Mouse (Mus musculus): ENCODE measurements around the gene Acer3. TPM values are rescaled to one million over a fixed set of nuclear protein-coding genes. Genes with fewer than 3 reads are reported as not detected.
A peak's percentile ranks its signal among the peaks of the same experiment; 100 is the strongest.

The Acer3 gene
- polyA plus RNA-seq, 1 experiment from 2014 or later = 20.7 TPM

DNA sequence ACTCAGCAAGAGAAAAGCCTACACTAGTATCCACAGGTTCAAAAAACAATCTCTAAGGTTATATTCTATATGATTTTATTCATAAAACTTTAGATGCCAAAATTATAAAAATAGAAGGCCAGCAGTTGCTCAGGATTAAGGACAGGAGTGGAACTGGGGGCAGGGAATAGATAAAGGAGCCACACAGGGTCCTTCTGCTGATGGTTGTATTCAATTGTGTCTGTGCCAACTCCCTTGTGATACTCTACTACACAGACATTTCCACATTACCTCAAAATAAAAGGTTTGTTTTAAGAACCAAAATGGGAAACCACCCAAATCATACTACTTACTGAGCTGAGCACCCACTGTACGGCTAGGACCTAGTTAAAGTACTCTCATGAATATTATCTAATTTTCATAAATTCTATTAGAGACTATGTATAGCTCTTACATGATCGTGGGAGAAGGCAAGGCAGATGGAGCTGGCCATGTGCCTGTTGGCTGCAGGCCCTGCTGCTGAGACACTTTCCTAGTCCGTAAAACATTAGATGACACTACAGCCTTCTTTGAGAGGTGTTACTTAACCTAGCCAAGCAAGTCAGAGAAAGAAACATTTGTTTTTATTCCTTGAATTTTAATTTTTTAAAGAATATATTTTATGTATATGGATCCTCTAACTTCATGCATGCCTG is 84.2 kb downstream of the Acer3 start:
- H3K27ac ChIP-seq (replicated peaks) = no peak overlapping the region
- no peak overlapping the region for H3K9ac ChIP-seq
- H3K4me3 ChIP-seq = no peak overlapping the region
- ATAC-seq (ENCODE audit: low read depth) = no peak
- H3K4me2 ChIP-seq = no peak overlapping the region
- no peaks in the 10 kb centered on the region for H3K27me3 ChIP-seq
- H3K9me3 ChIP-seq = no peaks in the 10 kb centered on the region
- no peaks in the 10 kb centered on the region for H3K4me1 ChIP-seq (replicated peaks)
- H3K36me3 ChIP-seq = no peaks in the 10 kb centered on the region
- 86% methylated on average over 3 of the region's 3 CpGs for WGBS

DNA sequence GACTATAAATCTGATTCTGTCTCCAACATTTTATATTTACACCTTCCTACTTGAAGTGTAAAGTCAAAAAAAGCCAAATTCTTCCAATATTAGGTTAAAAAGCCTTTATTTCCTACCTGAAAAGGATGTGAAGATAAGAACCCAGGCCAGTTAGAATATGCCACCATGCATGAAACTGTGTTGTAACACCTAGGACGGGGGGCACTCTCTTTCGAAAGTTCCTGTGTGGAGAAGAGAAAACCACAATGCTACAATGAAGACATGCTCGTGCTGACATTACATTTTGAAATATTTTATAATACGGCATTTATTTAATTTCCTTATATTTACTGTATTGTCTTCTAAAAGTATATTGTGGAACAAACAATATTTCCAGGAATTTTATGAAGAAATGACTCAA is 97.2 kb downstream of the Acer3 start:
- no peaks in the 10 kb centered on the region for H3K9me3 ChIP-seq
- H3K4me3 ChIP-seq = no peak overlapping the region
- WGBS = 94% methylated on average over 4 of the region's 4 CpGs
- no peak overlapping the region for H3K27ac ChIP-seq (replicated peaks)
- no peak overlapping the region for H3K9ac ChIP-seq
- H3K4me1 ChIP-seq (replicated peaks) = no peaks in the 10 kb centered on the region
- no peak overlapping the region for H3K4me2 ChIP-seq
- ATAC-seq (ENCODE audit: low read depth) = no peak
- H3K27me3 ChIP-seq = no peaks in the 10 kb centered on the region
- peaks cover 7% of the 10 kb centered on the region; the same call in 1 of the 2 replicates for H3K36me3 ChIP-seq

DNA sequence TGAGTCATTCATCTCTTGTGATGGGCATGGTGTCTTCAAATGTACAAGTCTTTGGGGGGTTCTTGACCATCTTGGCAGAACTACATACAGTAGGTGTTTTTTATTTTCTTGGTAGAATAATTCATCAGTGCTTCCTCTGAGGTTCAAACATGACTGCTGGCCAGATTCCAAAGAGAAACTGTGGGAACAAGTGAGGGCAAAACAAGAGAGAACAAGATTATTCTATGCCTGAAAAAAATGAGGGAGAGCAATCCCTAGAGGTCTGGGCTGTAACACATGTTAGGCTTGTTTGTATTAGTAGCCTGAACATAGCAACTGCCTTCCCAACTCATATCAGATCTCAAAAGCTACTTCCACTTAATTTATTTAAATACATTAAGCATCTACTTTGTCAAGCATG is 104.3 kb downstream of the Acer3 start:
- Histone ChIP-seq H3K27ac (replicated peaks) (no peak overlapping the region), H3K4me1 (replicated peaks) (0 out of 2 replicates have a peak, but pooled peaks cover 6% of the 10 kb centered on the region), H3K9me3 (no peaks in the 10 kb centered on the region), H3K27me3 (no peaks in the 10 kb centered on the region), H3K36me3 (peaks cover 3% of the 10 kb centered on the region; the same call in 1 of the 2 replicates), H3K9ac (no peak overlapping the region), H3K4me2 (no peak overlapping the region), H3K4me3 (no peak overlapping the region)
- no peak for ATAC-seq (ENCODE audit: low read depth)

DNA sequence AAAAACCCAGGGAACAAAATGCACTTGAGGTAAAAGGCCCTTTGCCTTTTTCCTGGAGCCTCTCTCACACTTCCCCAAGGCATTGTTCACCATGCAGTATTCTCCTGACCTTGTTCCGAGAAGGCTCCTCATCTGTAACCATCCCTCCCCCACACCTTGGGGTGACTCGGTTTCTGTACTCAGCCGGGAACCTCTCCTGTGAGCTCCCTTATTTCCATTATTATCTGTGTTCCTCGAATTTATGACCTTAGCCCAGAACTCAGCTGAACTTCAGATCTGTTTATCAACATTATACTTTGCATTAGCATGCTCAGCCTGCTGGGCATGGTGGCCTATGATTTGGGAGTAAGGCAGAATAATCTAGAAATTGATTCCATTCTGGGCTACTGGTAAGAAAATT is 118.1 kb downstream of the Acer3 start:
- Histone ChIP-seq H3K36me3 (no peaks in the 10 kb centered on the region), H3K9ac (no peak overlapping the region), H3K27me3 (no peaks in the 10 kb centered on the region), H3K4me2 (no peak overlapping the region), H3K9me3 (no peaks in the 10 kb centered on the region), H3K27ac (replicated peaks) (no peak overlapping the region), H3K4me3 (no peak overlapping the region), H3K4me1 (replicated peaks) (no peaks in the 10 kb centered on the region)
- WGBS = 78% methylated on average over 4 of the region's 4 CpGs
- ATAC-seq (ENCODE audit: low read depth) = no peak

DNA sequence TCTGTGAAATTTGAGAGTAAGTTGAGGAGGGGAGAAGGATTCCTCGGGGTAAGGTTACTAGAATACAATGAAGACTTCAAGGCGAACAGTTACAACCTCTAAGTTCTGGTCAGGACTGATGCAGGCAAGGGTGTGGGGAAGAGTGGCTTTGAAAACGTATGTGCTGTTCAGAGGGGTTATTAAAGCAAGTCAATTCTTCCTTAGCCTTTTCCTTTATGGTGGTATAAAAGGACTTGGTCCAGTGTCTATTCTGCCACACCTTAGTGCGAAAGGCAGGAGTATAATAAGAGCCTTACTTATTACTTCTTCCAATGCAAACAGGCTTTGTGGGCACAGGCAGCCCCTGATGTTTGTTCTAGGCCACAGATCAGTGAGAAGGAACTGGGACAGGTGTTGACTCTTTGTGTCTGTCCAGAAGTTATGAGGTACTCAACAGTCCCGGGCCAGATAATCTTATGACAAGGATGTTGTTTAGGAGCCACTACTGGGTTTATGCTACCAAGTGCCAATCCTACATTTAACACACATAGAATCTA is 119.4 kb downstream of the Acer3 start:
- Histone ChIP-seq H3K9me3 (no peaks in the 10 kb centered on the region), H3K27me3 (peaks cover 6% of the 10 kb centered on the region), H3K4me3 (no peak overlapping the region), H3K36me3 (no peaks in the 10 kb centered on the region), H3K4me2 (no peak overlapping the region), H3K4me1 (replicated peaks) (no peaks in the 10 kb centered on the region), H3K27ac (replicated peaks) (no peak overlapping the region), H3K9ac (no peak overlapping the region)
- 78% methylated on average over 5 of the region's 5 CpGs for WGBS
- no peak for ATAC-seq (ENCODE audit: low read depth)

DNA sequence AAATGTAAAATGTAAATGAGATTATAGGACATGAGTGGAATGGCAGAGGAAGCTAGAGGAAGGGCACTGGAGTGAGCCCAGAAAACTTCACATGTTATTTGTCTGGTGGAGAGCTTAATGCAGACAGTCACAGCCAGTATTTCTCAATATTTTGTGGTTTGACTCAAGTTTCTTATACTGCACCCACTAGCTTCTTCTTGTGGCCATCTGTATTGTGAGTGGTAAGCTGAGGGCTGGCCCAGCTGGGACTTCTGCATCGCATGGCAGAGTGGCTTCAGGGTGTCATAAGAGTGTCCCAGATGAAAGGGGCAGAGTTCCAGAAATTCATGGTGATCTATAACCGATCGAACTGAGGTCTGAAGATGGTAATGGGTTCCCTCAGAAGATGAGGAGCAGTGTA is 120.6 kb downstream of the Acer3 start:
- H3K9ac ChIP-seq = no peak overlapping the region
- no peaks in the 10 kb centered on the region for H3K9me3 ChIP-seq
- no peak overlapping the region for H3K27ac ChIP-seq (replicated peaks)
- H3K4me3 ChIP-seq = no peak overlapping the region
- H3K36me3 ChIP-seq = no peaks in the 10 kb centered on the region
- ATAC-seq (ENCODE audit: low read depth) = no peak
- no peak overlapping the region for H3K4me2 ChIP-seq
- 92% methylated on average over 3 of the region's 3 CpGs for WGBS
- H3K4me1 ChIP-seq (replicated peaks) = no peaks in the 10 kb centered on the region
- H3K27me3 ChIP-seq = peaks cover 17% of the 10 kb centered on the region

GRCm38 (mm10) chr7:98199381-98199780 is 121.6 kb downstream of the Acer3 start, which contains the start of gene B3gnt6:
TSS of gene B3gnt6 (minus strand) at chr7:98199481.
- Histone ChIP-seq H3K4me1 (replicated peaks) (peaks cover 2% of the 10 kb centered on the region), H3K4me3 (no peak within 1 kb of the TSS), H3K9ac (no peak within 1 kb of the TSS), H3K27ac (replicated peaks) (no peak within 1 kb of the TSS), H3K27me3 (peaks cover 28% of the 10 kb centered on the region), H3K9me3 (no peaks in the 10 kb centered on the region), H3K36me3 (no peaks in the 10 kb centered on the region), H3K4me2 (no peak within 1 kb of the TSS)
- 90% methylated on average over 4 of the region's 4 CpGs for WGBS
- ATAC-seq (ENCODE audit: low read depth) = no peak

GRCm38 (mm10) chr7:98195151-98195801 is 125.7 kb downstream of the Acer3 start:
- Histone ChIP-seq H3K4me1 (replicated peaks) (peaks cover 15% of the 10 kb centered on the region), H3K4me2 (no peak overlapping the region), H3K9ac (no peak overlapping the region), H3K36me3 (no peaks in the 10 kb centered on the region), H3K27ac (replicated peaks) (no peak overlapping the region), H3K4me3 (no peak overlapping the region), H3K27me3 (peaks cover 61% of the 10 kb centered on the region), H3K9me3 (no peaks in the 10 kb centered on the region)
- WGBS = 54% methylated on average over 10 of the region's 10 CpGs
- no peak for ATAC-seq (ENCODE audit: low read depth)

DNA sequence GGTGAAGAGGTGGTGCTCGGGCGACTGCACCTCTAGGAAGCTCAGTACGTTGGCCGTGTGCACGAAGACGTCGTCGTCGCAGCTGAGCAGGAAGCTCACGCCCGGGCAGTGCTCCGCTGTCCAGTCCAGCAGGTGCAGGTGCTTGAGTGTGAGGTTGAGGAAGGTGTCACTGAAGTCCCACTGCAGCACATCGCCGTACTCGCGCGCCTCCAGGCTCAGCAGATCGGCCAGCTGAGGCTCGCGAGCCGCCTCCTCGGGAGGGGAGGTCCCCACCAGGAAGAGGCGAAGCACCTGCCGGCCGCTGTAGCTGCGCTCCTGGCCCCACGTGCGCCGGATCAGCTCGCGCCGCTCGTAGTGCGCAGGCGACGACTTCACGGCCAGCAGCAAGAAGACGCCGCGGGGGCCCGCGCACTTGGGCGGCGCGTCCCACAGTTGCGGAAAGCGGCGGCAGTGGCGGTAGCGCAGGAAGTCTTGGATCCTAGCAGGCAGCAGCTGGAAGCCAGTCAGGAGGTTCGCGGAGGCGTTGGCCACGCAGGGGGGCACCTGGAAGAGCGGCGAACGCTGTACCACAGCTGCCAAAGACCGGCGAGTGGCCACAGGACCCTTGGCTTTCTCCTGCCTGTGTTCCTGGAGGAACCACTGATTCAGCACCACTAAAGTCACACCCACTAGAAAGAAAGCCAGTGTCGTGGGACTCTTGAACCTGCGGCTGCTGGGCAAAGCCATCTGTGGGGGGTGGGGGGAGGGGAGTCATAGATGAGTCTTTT is 126.8 kb downstream of the Acer3 start:
- 2% methylated on average over 61 of the region's 61 CpGs for WGBS
- peak overlapping the region; percentile 52 for H3K9ac ChIP-seq
- peak; percentile 69 for ATAC-seq (ENCODE audit: low read depth)

DNA sequence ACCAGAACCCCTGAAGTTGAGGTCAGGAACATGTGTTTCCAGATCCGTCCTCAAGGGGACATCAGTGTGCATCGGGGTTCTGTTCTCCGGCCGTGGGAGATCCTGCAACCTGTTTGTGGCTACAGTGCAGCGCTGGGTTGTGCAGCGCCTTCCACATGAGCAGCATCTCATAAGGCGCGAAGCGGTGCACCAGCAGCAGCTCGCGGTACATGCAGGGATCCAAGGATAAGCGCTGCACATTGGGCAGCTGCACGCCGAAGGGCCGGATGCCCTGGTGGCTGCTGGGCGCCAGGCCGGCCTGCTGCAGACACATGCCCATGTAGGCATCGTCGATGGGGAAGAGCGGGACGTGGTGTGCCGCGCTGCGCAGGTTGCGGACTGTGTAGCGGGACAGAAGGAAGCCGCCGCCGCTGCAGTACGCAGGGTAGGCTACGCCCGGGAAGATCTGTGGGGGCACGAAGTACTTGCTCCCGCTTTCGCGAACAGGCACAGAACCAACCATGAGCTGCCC is 127.4 kb downstream of the Acer3 start:
- Histone ChIP-seq H3K9ac (peak overlapping the region; percentile 52), H3K4me3 (peak overlapping the region; percentile 39), H3K36me3 (no peaks in the 10 kb centered on the region), H3K27me3 (peaks cover 61% of the 10 kb centered on the region), H3K4me1 (replicated peaks) (peaks cover 24% of the 10 kb centered on the region), H3K27ac (replicated peaks) (no peak overlapping the region), H3K4me2 (peak overlapping the region; percentile 71), H3K9me3 (no peaks in the 10 kb centered on the region)
- peak; percentile 79 for ATAC-seq (ENCODE audit: low read depth)
- 3% methylated on average over 36 of the region's 36 CpGs for WGBS

More for the DNA sequence above, 126.8 kb downstream of the Acer3 start:
- peaks cover 61% of the 10 kb centered on the region for H3K27me3 ChIP-seq
- H3K4me1 ChIP-seq (replicated peaks) = peaks cover 24% of the 10 kb centered on the region
- peak overlapping the region; percentile 71 for H3K4me2 ChIP-seq
- peak overlapping the region; percentile 39 for H3K4me3 ChIP-seq
- H3K9me3 ChIP-seq = no peaks in the 10 kb centered on the region
- no peak overlapping the region for H3K27ac ChIP-seq (replicated peaks)
- H3K36me3 ChIP-seq = no peaks in the 10 kb centered on the region

DNA sequence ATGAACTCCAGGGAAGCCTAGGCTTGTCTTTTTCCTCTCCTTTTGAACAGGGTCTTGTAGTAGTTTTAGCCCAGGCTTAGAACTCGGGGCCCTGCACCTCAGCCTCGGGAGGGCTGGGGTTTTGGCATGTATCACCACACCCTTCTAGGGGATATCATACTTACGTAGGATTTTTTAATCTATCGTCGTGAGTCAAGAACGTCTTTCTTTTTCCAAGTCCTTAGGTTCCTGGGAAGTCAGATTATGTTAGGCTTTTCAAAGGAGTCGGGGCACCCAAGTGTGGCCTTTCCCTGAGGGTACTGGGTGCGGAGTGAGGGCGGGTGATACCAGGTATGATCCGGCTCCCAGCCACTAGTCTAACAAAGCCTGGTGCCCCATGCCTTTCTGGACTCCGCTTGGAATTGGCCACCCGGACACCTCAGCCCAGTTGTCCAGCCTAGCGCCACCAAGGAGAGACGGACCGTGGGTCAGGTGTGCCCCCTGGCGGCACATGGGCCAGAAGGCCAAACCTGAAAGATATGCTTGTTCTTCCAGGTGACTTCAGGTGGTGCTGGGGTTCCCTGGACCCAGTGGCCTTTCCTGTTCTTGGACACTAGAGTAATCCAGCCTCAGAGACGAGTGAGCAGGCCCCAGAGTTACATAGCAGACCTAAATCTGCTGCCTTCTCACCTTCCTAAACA is 129.3 kb downstream of the Acer3 start:
- Histone ChIP-seq H3K9me3 (no peaks in the 10 kb centered on the region), H3K27me3 (peaks cover 57% of the 10 kb centered on the region), H3K36me3 (no peaks in the 10 kb centered on the region), H3K4me3 (no peak overlapping the region), H3K4me1 (replicated peaks) (peaks cover 28% of the 10 kb centered on the region), H3K4me2 (no peak overlapping the region), H3K27ac (replicated peaks) (no peak overlapping the region), H3K9ac (no peak overlapping the region)
- no peak for ATAC-seq (ENCODE audit: low read depth)
- WGBS = 67% methylated on average over 17 of the region's 17 CpGs

Data from neural tube, embryonic 13.5 days (tissue).